Mouse (Mus musculus) myocyte (in vitro differentiated cells): Measurements from ENCODE around the gene 3110082J24Rik. TPM values are rescaled to one million over a fixed set of nuclear protein-coding genes. Genes with fewer than 3 reads are reported as not detected.

Experiments
- H3K27me3 ChIP-seq: one replicate; pipeline ENCODE4 v1.6.1; 2011; ENCODE audit not compliant: control insufficient read depth, insufficient read depth, insufficient read length
- H3K36me3 ChIP-seq: one replicate; pipeline ENCODE4 v1.6.1; 2011; ENCODE audit not compliant: control insufficient read depth, insufficient read depth
- H3K4me2 ChIP-seq: one replicate; pipeline ENCODE4 v1.6.1; 2011; ENCODE audit warnings: low read depth, control low read depth
- H3K4me3 ChIP-seq: one replicate; pipeline ENCODE4 v1.5.1; 2011; ENCODE audit warnings: mild to moderate bottlenecking, control low read depth, moderate library complexity
- H3K79me2 ChIP-seq: one replicate; pipeline ENCODE4 v1.6.1; 2011; ENCODE audit not compliant: control insufficient read depth, insufficient read depth
- H3ac ChIP-seq: one replicate; pipeline ENCODE4 v1.6.1; 2011; ENCODE audit not compliant: control insufficient read depth, insufficient read length
- CEBPB ChIP-seq: IDR thresholded peaks from 2 replicates; pipeline ENCODE4 v1.6.1; 2011; ENCODE audit warnings: mild to moderate bottlenecking, moderate library complexity; ENCODE audit not compliant: poor library complexity, insufficient read depth, severe bottlenecking
- E2F4 ChIP-seq: IDR thresholded peaks from one replicate; pipeline ENCODE4 v1.6.1; 2011; ENCODE audit warnings: mild to moderate bottlenecking, control low read depth, moderate library complexity; ENCODE audit not compliant: insufficient read depth
- MAX ChIP-seq: IDR thresholded peaks from one replicate; pipeline ENCODE4 v1.6.1; 2011; ENCODE audit warnings: low read depth, mild to moderate bottlenecking, control low read depth
- MYOD1 ChIP-seq, 3 experiments: IDR thresholded peaks; one replicate each; pipeline ENCODE4 v1.6.1; 2011; ENCODE audit warnings: control low read depth in 2 of 3, low read depth in 2 of 3, mild to moderate bottlenecking in 2 of 3, moderate library complexity in 1 of 3; ENCODE audit not compliant: insufficient read length in 2 of 3, control insufficient read depth in 1 of 3
- MYOG ChIP-seq, 3 experiments: IDR thresholded peaks; one replicate each; pipeline ENCODE4 v1.6.1; 2011; ENCODE audit warnings: control low read depth in 2 of 3, low read depth in 2 of 3, mild to moderate bottlenecking in 2 of 3; ENCODE audit not compliant: insufficient read length in 2 of 3, control insufficient read depth in 1 of 3, insufficient read depth in 1 of 3
- POLR2A ChIP-seq: IDR thresholded peaks from one replicate; pipeline ENCODE4 v1.6.1; 2011; ENCODE audit warnings: low read depth, mild to moderate bottlenecking, control low read depth, moderate library complexity; ENCODE audit not compliant: insufficient read length
- POLR2AphosphoS2 ChIP-seq: IDR thresholded peaks from one replicate; pipeline ENCODE4 v1.6.1; 2011; ENCODE audit warnings: low read depth, control low read depth; ENCODE audit not compliant: insufficient read length
- REST ChIP-seq: IDR thresholded peaks from one replicate; pipeline ENCODE4 v1.6.1; 2011; ENCODE audit warnings: mild to moderate bottlenecking, control low read depth, moderate library complexity; ENCODE audit not compliant: insufficient read depth, insufficient read length
- SRF ChIP-seq: IDR thresholded peaks from one replicate; pipeline ENCODE4 v1.6.1; 2011; ENCODE audit warnings: low read depth; ENCODE audit not compliant: control insufficient read depth, insufficient read length
- TCF12 ChIP-seq: IDR thresholded peaks from one replicate; pipeline ENCODE4 v1.6.1; 2011; ENCODE audit warnings: mild to moderate bottlenecking, control low read depth; ENCODE audit not compliant: poor library complexity, insufficient read depth, severe bottlenecking
- TCF3 ChIP-seq: IDR thresholded peaks from one replicate; pipeline ENCODE4 v1.6.1; 2011; ENCODE audit warnings: low read depth, control low read depth; ENCODE audit not compliant: insufficient read length
- USF1 ChIP-seq: IDR thresholded peaks from one replicate; pipeline ENCODE4 v1.6.1; 2011; ENCODE audit warnings: low read depth, mild to moderate bottlenecking, control low read depth, moderate library complexity
- polyA plus RNA-seq: library from polyadenylated mRNA; unstranded; fragments of >200 nt; fragmentation: generic; extraction: Trizol; gene quantifications from one replicate; pipeline ENCODE4 v1.2.1, GENCODE M21; 2012; ENCODE audit warnings: missing spikeins

3110082J24Rik gene
- polyA plus RNA-seq, 1 experiment: 0.08 TPM

DNA sequence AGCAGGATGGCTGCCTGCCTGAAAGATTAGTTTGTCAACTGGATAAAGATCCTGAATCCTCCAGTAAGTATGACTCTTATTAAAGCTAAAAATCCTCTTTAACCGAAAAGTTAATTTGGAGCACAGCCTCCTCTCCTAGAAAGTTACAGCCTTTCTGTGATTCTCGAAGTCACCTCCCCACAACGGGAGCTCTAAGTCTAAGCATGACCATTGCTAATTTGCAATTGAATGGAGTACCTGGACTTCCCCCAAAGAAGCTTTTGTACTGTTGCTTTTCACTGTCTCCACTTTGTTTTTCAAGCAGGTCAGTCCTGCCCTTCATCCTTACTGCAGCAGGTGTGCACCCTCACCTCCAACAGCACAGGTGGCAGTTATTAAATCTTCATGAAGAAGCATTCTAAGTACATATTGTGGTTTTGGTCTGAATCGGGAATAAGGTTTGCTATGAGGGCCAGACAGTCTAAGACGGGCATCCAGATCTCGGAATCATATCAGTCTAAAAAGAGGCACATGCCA is 47.6 kb downstream of the 3110082J24Rik start:
- Histone ChIP-seq H3K27me3 (no peaks in the 10 kb centered on the region), H3K36me3 (peaks cover 33% of the 10 kb centered on the region), H3K4me2 (no peak overlapping the region), H3K4me3 (no peak overlapping the region), H3K79me2 (no peaks in the 10 kb centered on the region), H3ac (no peak overlapping the region)
- no peak for TF ChIP-seq E2F4
- TF ChIP-seq SRF: no peak
- TF ChIP-seq TCF12: no peak
- TF ChIP-seq MAX: no peak
- no peak for TF ChIP-seq TCF3
- TF ChIP-seq POLR2AphosphoS2: no peak
- no peak for TF ChIP-seq POLR2A
- TF ChIP-seq USF1: no peak
- no peak for TF ChIP-seq REST
- no peak for TF ChIP-seq MYOG (IDR thresholded peaks at IDR 0.05; ENCODE audit: control insufficient read depth in 1 of 3, insufficient read depth in 1 of 3, insufficient read length in 2 of 3, low read depth in 2 of 3)
- no peak for TF ChIP-seq CEBPB
- no peak for TF ChIP-seq MYOD1 (IDR thresholded peaks at IDR 0.05; ENCODE audit: control insufficient read depth in 1 of 3, insufficient read length in 2 of 3, low read depth in 2 of 3)

Other genes starting within 250 kb of the 3110082J24Rik start
- 1.5 TPM for gene Il6, start 93.0 kb downstream of the 3110082J24Rik start, polyA plus RNA-seq
- 39.4 TPM for gene Tyms, start 32.5 kb downstream of the 3110082J24Rik start, polyA plus RNA-seq
- 0.12 TPM for gene Garem2, start 925 bp downstream of the 3110082J24Rik start, polyA plus RNA-seq
- 119 TPM for gene Hadha, start 49.1 kb upstream of the 3110082J24Rik start, polyA plus RNA-seq
- gene Hadhb, start 49.2 kb upstream of the 3110082J24Rik start, polyA plus RNA-seq: 52.3 TPM
- 0.22 TPM for gene Adgrf3, start 99.6 kb upstream of the 3110082J24Rik start, polyA plus RNA-seq
- gene Selenoi, start 126.5 kb upstream of the 3110082J24Rik start, polyA plus RNA-seq: 11.1 TPM
- 0.01 TPM for gene Drc1, start 175.3 kb upstream of the 3110082J24Rik start, polyA plus RNA-seq